Mouse (Mus musculus): ENCODE results near the gene Klk1b26.
"Not testable (repeated sequence)": the region's sequence is repeated elsewhere in the genome, so short reads cannot be mapped to it uniquely, and the experiment has no call there.

The Klk1b26 gene

DNA sequence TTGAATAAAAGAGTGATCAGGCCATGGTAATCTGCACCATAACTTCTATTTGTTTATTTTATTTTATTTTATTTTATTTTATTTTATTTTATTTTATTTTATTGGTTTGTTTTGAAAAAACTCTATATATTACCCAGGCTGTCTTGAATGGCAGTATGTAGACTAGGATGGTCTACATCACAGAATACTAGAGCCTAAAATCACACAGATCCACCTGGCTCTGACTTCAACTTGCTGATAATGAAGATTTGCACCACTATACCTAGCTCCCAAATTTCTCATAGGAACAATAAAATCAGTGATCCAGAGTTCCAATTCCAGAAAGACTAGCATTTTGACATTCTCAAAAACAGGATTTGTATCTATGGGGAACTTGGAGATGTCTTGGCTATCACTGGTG is at the start of gene Klk1b26:
Klk1b26 (plus strand) TSS at position 301 of the 400 bp plus-strand sequence.
- DNase-seq (ENCODE audit: low read depth, low spot score) = not testable (repeated sequence)

GRCm38 (mm10) chr7:43966451-43966850 is 45.5 kb upstream of the Klk1b26 start, which contains the start of gene Klk1b1:
Gene Klk1b1, plus strand, starts transcription at chr7:43966751.
- no peak for DNase-seq (ENCODE audit: low read depth, low spot score)

DNA sequence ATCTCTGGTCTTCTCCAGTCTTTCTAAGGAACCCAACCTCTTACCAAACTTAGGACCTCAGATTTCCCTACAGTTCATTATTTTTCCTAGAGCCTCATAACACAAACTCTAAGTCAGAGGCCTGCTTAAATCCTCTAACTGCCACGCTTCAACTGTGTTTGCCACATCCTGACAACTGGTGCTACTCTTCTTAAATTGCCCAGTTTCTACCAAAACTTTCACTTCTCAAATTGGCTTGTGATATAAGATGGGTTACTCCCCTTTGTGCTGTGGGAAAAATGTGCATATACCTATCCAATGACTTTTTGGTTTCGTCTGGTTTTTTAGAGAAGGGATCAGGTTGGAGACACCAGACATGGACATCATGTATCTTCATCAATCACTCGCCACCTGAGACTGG is 44.9 kb upstream of the Klk1b26 start:
- DNase-seq (ENCODE audit: low read depth, low spot score) = no peak

GRCm38 (mm10) chr7:43967612-43968011 is 44.4 kb upstream of the Klk1b26 start:
- no peak for DNase-seq (ENCODE audit: low read depth, low spot score)

GRCm38 (mm10) chr7:43975761-43976160 is 36.2 kb upstream of the Klk1b26 start, which contains the start of gene Klk1b9:
Gene Klk1b9, plus strand, starts transcription at chr7:43976061.
- not testable (repeated sequence) for DNase-seq (ENCODE audit: low read depth, low spot score)

- no peak for DNase-seq (ENCODE audit: low read depth, low spot score)
Measured at GRCm38 (mm10) chr7:43985657-43986056, 26.3 kb upstream of the Klk1b26 start.

DNA sequence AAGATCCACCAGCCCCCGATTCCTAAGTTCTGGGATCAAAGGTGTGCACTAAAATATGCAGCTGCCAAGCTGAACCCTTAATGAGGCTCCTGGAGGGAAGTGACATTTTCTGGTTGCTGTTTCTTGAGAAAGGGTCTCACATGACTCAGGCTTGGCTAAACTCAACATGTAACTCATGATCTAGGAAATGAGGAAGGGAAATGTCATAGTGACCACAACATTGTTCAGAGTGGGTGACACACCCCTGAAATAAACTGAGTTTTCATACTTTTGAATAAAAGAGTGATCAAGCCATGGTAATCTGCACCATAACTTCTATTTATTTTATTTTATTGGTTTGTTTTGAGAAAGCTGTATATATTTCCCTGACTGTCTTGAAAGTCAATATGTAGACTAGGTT is 17.1 kb upstream of the Klk1b26 start:
- not testable (repeated sequence) for DNase-seq (ENCODE audit: low read depth, low spot score)

GRCm38 (mm10) chr7:43995577-43995976 is 16.4 kb upstream of the Klk1b26 start, which contains the start of gene Klk1b11:
Gene Klk1b11, plus strand, starts transcription at chr7:43995877.
- DNase-seq (ENCODE audit: low read depth, low spot score) = not testable (repeated sequence)

DNA sequence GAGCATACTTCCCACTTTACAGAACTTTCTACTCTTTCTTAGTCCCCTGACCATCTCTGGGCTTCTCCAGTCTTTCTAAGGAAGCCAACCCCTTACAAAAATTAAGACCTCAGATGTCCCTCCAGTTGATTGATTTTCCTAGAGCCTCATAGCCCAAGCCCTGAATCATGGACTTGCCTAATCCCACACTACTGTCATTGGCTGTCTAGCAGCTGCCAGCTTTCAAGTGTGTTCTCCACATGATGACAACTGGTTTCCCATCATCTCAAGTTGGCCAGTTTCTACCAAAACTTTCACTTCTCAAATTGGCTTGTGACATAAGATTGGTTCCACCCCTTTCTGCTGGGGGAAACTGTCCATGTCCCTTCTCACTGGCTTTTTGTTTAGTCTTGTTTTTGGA is 7.1 kb upstream of the Klk1b26 start:
- DNase-seq (ENCODE audit: low read depth, low spot score) = no peak

- not testable (repeated sequence) for DNase-seq (ENCODE audit: low read depth, low spot score)
Measured at GRCm38 (mm10) chr7:44014666-44015065, 2.7 kb downstream of the Klk1b26 start.

- DNase-seq (ENCODE audit: low read depth, low spot score) = no peak
Measured at GRCm38 (mm10) chr7:44015071-44015470, 3.1 kb downstream of the Klk1b26 start.

DNA sequence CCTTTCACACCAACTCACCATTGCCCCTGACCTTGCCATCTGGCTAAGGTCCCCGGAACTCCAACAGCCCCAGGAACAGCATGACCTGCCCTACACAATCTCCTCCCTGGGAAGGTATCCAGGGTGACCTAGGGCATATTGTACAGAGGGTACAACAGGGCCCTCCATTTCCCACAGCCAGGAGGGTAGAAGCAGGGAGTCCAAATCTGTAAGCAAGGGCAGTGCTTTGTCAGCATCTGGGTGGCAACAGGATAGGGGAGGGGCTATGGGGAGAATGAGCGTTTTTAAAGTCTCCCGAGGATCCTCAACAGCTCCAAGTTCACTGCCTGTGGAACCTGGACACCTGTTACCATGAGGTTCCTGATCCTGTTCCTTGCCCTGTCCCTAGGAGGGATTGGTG is 40.0 kb downstream of the Klk1b26 start, which contains the start of gene Klk1b27:
Klk1b27 (plus strand) TSS at position 301 of the 400 bp plus-strand sequence.
- DNase-seq (ENCODE audit: low read depth, low spot score) = not testable (repeated sequence)
